Mouse (Mus musculus) Patski (cell line): ENCODE measurements around the gene Slc19a1. TPM values are rescaled to one million over a fixed set of nuclear protein-coding genes. Genes with fewer than 3 reads are reported as not detected.

Experiments
- ATAC-seq: fragments of 100-300 bp; one replicate; pipeline ENCODE4 v1.8.0; 2021
- CTCF ChIA-PET: fragments of 350-600 bp; sonication (Branson Sonifier 250); formaldehyde crosslinking; loops from one replicate; lab custom pipeline; 2022; ENCODE audit warnings: inconsistent platforms; lab: Charles Lee
- POLR2A ChIA-PET: fragments of 350-600 bp; sonication (Branson Sonifier 250); formaldehyde crosslinking; loops from one replicate; lab custom pipeline; 2022; ENCODE audit warnings: antibody characterized with exemption, inconsistent platforms; lab: Charles Lee
- DNase-seq: peaks from one replicate; pipeline ENCODE4 v3.0.0-alpha.2; 2011; ENCODE audit warnings: low read depth, low spot score
- H3K27me3 ChIP-seq: fragments of 371-371 bp; one replicate; pipeline ENCODE4 v1.5.1; 2021
- CTCF ChIP-seq: fragments of 100-300 bp; IDR thresholded peaks from one replicate; pipeline ENCODE4 v1.5.1; 2021
- in situ Hi-C: fragments of 300-500 bp; cut with MboI; formaldehyde crosslinking; loops from 3 replicates; pipeline ENCODE4 v1.11.1; 2018; ENCODE audit warnings: low pct_unique_long_range_greater_than_20kb, mixed read lengths
- polyA plus RNA-seq: library from polyadenylated mRNA; unstranded; gene quantifications from one replicate; pipeline ENCODE4 v1.2.3, GENCODE M21; 2021

Gene Slc19a1
- 18.0 TPM for polyA plus RNA-seq

- in situ Hi-C loops, result no loop called here
- CTCF ChIA-PET, result no interaction called here
- ATAC-seq (no peak), DNase-seq (no peak)
- POLR2A ChIA-PET, result no interaction called here
- no peaks in the 10 kb centered on the region for H3K27me3 ChIP-seq
- TF ChIP-seq CTCF, result no peak
Observed at GRCm38 (mm10) chr10:77031768-77032375, at the start of gene Slc19a1. Gene Slc19a1 (plus strand): TSS chr10:77032241.

DNA sequence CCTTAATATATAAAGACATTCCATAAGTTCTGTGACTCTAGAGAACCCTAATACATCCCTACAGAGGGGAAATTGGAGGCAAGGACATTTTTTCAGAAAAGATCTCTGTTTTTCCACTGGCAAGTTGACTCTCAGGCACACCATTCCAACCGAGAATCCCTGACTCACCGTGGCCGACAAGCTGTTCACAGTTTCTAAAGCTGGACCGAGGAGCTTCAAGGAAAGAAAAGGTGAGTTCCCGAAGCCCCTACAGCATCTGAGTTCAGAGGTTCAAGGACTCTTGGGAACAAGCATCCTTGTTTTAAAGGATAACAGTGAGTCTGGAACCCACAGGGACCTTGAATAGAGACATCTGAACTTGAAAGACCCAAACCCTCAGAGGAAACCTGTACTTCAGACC lies 43.5 kb upstream of the Slc19a1 start:
- in situ Hi-C loops, result no loop called here
- TF ChIP-seq CTCF, result no peak
- CTCF ChIA-PET, result no interaction called here
- peaks cover 20% of the 10 kb centered on the region for H3K27me3 ChIP-seq
- no peak for ATAC-seq
- DNase-seq, result no peak
- POLR2A ChIA-PET, result interaction anchor here (0.8 kb wide), 1 partner anchor 25 kb away, joined by 3 read pairs; no protein-coding TSS in a partner anchor

- in situ Hi-C loops, result no loop called here
- ATAC-seq (no peak), DNase-seq (no peak)
- TF ChIP-seq CTCF, result no peak
- CTCF ChIA-PET, result interaction anchor here (0.9 kb wide), 1 partner anchor 39 kb away, joined by 3 read pairs; no protein-coding TSS in a partner anchor
- POLR2A ChIA-PET, result interaction anchor here (0.6 kb wide), 1 partner anchor 479 kb away, joined by 8 read pairs; no protein-coding TSS in a partner anchor
- H3K27me3 ChIP-seq, result peaks cover 8% of the 10 kb centered on the region
Observed at GRCm38 (mm10) chr10:76992456-76992855, 39.6 kb upstream of the Slc19a1 start.

- no peak for ATAC-seq
- no peak for TF ChIP-seq CTCF
- CTCF ChIA-PET, result no interaction called here
- no peak for DNase-seq
- in situ Hi-C loops, result no loop called here
- H3K27me3 ChIP-seq, result no peaks in the 10 kb centered on the region
- POLR2A ChIA-PET, result no interaction called here
Observed at GRCm38 (mm10) chr10:76997759-76998513, 34.1 kb upstream of the Slc19a1 start.

DNA sequence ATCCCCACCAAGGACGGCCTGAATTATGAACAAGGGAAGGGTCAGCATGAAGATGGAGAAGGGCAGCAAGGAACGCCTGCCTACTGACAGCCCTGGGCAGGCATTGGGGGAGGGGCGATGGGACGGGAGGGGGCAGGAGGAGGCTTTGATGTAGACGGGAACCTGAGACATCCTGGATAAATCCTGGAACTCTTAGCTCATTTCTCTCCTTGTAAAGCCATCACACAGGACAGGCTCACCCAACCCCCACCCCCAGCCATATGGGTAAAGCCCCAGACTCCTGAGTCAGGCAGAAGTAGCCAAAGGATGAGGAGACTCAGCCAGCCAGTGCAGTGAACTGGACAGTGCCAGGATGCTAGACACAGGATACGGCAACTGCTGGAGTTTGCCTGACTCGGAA lies 27.1 kb upstream of the Slc19a1 start:
- CTCF ChIA-PET, result no interaction called here

DNA sequence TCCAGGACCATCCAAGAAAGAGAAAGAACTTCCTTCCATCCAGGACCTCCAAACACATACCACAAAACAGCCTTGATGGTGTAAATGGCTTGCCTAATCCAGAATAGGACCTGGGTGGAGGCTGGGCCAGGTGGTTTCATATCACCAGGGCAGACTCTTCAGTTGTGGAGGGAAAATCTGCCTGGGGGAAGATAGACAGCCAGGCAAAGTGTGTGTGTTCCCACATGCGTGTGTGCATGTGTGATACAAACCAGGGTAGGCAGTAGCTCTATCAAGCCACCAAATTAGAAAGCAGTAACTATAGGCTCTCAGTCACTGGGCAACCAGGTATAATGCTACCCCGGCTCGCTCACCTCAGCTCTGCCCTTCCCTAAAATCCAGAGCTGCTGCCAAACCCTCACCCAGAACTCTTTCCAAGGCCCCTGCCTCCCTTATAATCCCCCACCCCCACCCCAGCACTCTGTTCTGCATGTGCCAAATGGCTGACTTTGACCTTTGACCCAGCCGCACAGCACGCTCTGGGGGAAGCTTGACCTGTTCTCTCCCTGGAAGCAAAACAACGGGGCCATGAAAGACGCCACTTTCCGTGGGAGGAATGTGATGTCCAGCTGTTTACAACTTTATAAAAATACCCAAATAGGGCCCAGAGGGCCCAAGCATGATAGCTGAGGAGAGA lies 24.5 kb upstream of the Slc19a1 start:
- in situ Hi-C loops, result loop anchor here (25.0 kb wide), 1 partner anchor 395 kb away; the partner anchor contains the start of gene Col6a2

More for the DNA sequence above, 27.1 kb upstream of the Slc19a1 start:
- POLR2A ChIA-PET, result no interaction called here
- peak; percentile 62 for ATAC-seq
- no peak for TF ChIP-seq CTCF
- no peaks in the 10 kb centered on the region for H3K27me3 ChIP-seq
- DNase-seq, result peak; percentile 47
- in situ Hi-C loops, result loop anchor here (25.0 kb wide), 1 partner anchor 393 kb away; the partner anchor contains the start of gene Col6a2

DNA sequence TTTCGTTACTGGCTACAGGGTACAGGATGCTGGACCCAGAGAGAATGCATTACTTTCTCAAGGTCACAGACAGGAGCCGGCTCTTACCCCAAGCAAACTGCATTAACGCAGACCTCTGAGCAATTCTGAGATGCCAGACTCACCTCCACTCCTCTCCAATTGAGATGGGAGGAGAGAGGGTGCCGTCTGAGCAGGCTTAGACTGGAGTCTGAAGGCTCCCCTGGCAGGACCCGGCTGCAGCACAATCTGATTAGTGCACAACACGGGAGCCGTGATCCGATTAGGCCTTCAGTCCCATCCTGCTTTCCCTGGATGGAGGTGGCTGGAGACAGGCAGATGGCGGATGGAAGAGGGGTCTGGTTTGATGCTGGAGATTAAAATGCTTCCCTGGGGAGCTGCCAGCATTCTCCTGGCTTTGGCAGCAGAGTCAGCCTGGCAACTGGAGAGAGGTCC lies 23.9 kb upstream of the Slc19a1 start:
- no peaks in the 10 kb centered on the region for H3K27me3 ChIP-seq
- DNase-seq (no peak), ATAC-seq (no peak)
- in situ Hi-C loops, result loop anchor here (25.0 kb wide), 1 partner anchor 396 kb away; the partner anchor contains the start of gene Col6a2
- POLR2A ChIA-PET, result no interaction called here
- CTCF ChIA-PET, result no interaction called here
- TF ChIP-seq CTCF, result no peak

More for the DNA sequence above, 24.5 kb upstream of the Slc19a1 start:
- no peak for TF ChIP-seq CTCF
- CTCF ChIA-PET, result no interaction called here
- DNase-seq (no peak), ATAC-seq (no peak)
- POLR2A ChIA-PET, result no interaction called here
- no peaks in the 10 kb centered on the region for H3K27me3 ChIP-seq

DNA sequence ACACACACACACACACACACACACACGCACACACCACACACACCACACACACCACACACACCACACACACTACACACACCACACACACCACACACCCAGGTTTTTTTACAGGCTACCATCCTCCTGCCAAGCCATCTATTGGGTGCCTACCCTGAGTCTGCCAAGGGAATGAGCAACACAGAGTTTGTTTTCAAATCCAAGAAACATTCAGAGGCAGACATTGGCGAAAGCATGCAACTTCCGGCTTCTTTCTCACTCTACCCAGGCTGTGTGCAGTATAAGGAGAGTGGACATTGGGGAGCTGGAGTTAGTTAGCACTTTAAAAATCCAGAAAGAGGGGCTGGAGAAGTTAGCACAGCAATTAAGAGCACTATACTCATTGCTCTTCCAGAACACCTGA lies 23.3 kb upstream of the Slc19a1 start:
- no peak for TF ChIP-seq CTCF
- DNase-seq (no peak), ATAC-seq (no peak)
- H3K27me3 ChIP-seq, result no peaks in the 10 kb centered on the region
- ChIA-PET CTCF (no interaction called here), POLR2A (no interaction called here)
- in situ Hi-C loops, result loop anchor here (25.0 kb wide), 1 partner anchor 396 kb away; the partner anchor contains the start of gene Col6a2

DNA sequence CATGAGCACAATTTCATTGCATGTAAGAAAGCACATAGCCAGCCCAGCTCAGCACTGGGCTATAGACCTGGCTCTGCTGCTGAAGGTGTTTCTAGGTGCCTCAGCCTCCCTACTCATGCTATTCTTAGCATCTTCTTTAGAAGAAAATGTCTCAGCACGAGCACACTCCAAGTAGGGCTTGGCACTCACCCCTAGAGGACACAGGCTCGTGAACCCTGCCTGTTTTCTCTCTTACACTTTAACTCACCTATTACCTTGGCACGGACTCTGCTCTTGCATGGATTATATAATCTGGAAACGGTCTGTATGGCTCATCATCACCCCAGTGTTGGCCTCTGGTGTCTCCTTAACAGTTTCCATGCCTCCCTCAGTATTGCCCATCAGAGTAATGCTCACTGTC lies 20.4 kb upstream of the Slc19a1 start:
- no peaks in the 10 kb centered on the region for H3K27me3 ChIP-seq
- ChIA-PET CTCF (no interaction called here), POLR2A (no interaction called here)
- DNase-seq (no peak), ATAC-seq (no peak)
- no peak for TF ChIP-seq CTCF
- in situ Hi-C loops, result loop anchor here (25.0 kb wide), 1 partner anchor 399 kb away; the partner anchor contains the start of gene Col6a2

GRCm38 (mm10) chr10:77016080-77016479 lies 16.0 kb upstream of the Slc19a1 start:
- POLR2A ChIA-PET, result no interaction called here
- in situ Hi-C loops, result loop anchor here (5.0 to 25.0 kb wide), 2 partner anchors 179 to 404 kb away; partner anchors contain the start of gene Col6a2
- H3K27me3 ChIP-seq, result no peaks in the 10 kb centered on the region
- ATAC-seq, result no peak
- CTCF ChIA-PET, result interaction anchor here (1.1 to 1.8 kb wide), 2 partner anchors 11 to 134 kb away, joined by 4 to 6 read pairs; no protein-coding TSS in a partner anchor
- DNase-seq, result no peak
- TF ChIP-seq CTCF, result no peak
